Mouse (Mus musculus): ENCODE results near the gene Sh3bgrl. TPM values are rescaled to one million over a fixed set of nuclear protein-coding genes. Genes with fewer than 3 reads are reported as not detected.

Gene Sh3bgrl
- polyA plus RNA-seq, 1 experiment from 2014 or later = 184 TPM

DNA sequence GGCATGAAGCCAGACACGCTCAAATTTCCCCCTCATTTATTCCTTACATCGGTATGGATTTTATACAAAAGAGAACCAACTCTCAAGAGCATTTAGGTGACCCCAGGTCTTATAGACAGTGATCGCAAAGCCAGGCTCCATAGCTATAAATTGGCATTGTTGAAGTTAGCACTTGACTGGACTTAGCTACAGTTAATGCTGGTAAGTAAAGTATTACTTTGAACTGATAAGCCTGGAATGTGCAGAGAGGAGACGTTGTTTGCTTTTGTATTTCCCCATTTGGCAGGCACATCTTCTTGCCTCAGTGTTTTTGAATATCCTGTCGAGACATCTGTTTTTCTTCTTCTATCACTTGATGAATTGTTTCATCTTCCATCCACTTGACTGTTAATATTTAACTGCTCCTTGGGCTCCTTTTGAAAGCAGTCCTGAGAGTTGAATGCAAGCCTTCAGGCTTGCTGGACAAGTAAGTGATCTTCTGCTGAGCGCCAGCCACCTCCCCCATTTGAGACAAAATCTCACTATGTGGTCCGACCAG lies 32.5 kb downstream of the Sh3bgrl start:
- 60% methylated on average over 7 of the region's 7 CpGs for WGBS
- Histone ChIP-seq H3K4me3 (replicated peaks; ENCODE audit: low read length) (no peak overlapping the region), H3K27ac (no peak overlapping the region), H3K36me3 (replicated peaks; ENCODE audit: control insufficient read depth, insufficient read depth) (no peaks in the 10 kb centered on the region), H3K9ac (no peak overlapping the region), H3K4me2 (replicated peaks) (no peak overlapping the region), H3K4me1 (replicated peaks; ENCODE audit: control insufficient read depth, insufficient read depth, low read length) (no peaks in the 10 kb centered on the region), H3K9me3 (ENCODE audit: control insufficient read depth, low read length) (no peaks in the 10 kb centered on the region), H3K27me3 (ENCODE audit: control insufficient read depth, insufficient read depth, low read length) (no peaks in the 10 kb centered on the region)
- ATAC-seq (ENCODE audit: low FRiP score) = no peak
- no peak for DNase-seq (ENCODE audit: low spot score)

DNA sequence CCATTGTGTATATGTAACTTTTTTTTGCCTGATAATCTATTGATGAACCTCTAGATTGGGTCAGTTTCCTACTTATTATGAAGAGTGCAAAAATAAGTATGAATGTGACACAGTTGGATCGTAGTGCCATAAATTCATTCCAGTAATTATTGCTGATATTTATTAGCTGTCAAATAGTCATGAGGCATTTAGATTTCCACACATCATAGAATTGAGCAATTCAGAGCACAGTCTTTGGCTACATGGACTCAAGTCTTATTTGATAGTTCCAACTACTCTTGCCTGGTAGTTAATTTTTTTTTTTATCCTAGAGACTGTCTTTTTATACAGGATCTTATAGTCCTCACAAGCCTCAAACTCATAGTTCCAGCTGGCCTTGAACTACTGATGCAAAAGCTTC lies 34.9 kb downstream of the Sh3bgrl start:
- H3K27ac ChIP-seq = no peak overlapping the region
- H3K4me2 ChIP-seq (replicated peaks) = no peak overlapping the region
- no peak overlapping the region for H3K9ac ChIP-seq
- 84% methylated on average over 1 of the region's 1 CpGs for WGBS
- no peak overlapping the region for H3K4me3 ChIP-seq (replicated peaks; ENCODE audit: low read length)
- H3K4me1 ChIP-seq (replicated peaks; ENCODE audit: control insufficient read depth, insufficient read depth, low read length) = no peaks in the 10 kb centered on the region; the same call in 1 of the 2 replicates
- no peaks in the 10 kb centered on the region for H3K27me3 ChIP-seq (ENCODE audit: control insufficient read depth, insufficient read depth, low read length)
- no peaks in the 10 kb centered on the region for H3K9me3 ChIP-seq (ENCODE audit: control insufficient read depth, low read length)
- DNase-seq (ENCODE audit: low spot score) (no peak), ATAC-seq (ENCODE audit: low FRiP score) (no peak)
- H3K36me3 ChIP-seq (replicated peaks; ENCODE audit: control insufficient read depth, insufficient read depth) = no peaks in the 10 kb centered on the region

DNA sequence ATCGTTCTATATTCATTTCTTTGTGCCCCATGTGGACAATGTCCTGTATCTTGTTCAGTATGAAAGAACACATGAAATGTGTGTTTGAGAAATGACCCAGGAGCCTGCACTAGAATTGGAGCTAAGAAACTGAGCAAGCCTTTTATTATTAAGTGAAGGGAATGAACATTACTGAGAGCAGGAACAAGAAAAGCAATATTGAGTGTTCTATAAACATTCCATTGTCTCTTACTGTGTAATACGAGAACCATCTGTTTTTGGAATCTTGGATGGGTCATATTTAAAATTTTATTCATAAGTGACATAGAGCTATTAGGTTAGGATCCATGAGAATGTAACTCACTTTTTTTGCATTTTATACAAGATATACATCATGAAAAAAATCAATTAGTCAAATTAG lies 36.7 kb downstream of the Sh3bgrl start:
- WGBS = 72% methylated on average over 2 of the region's 2 CpGs
- ATAC-seq (ENCODE audit: low FRiP score) = no peak

DNA sequence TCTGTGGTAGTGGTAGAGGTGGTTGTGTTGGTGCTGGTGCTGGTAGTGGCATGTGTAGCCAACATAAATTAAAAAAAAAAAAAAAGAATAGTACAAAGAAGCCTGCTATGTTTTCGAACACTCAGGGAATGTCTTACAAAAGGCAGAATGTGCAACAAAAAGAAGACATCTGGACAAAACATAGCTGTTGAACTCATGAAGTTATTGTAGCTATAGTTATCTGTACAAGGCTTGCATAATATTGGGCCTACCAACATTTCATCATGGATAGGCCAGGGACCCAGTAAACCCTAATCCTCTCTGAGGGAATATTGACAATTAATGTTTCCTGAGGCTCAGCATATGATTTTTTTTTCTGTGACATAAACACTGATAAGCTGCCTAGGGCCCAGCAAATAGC lies 37.3 kb downstream of the Sh3bgrl start:
- WGBS = 93% methylated on average over 1 of the region's 1 CpGs
- Histone ChIP-seq H3K9ac (no peak overlapping the region), H3K36me3 (replicated peaks; ENCODE audit: control insufficient read depth, insufficient read depth) (no peaks in the 10 kb centered on the region), H3K4me3 (replicated peaks; ENCODE audit: low read length) (no peak overlapping the region), H3K27ac (no peak overlapping the region), H3K4me1 (replicated peaks; ENCODE audit: control insufficient read depth, insufficient read depth, low read length) (no peaks in the 10 kb centered on the region; the same call in 1 of the 2 replicates), H3K4me2 (replicated peaks) (no peak overlapping the region), H3K27me3 (ENCODE audit: control insufficient read depth, insufficient read depth, low read length) (no peaks in the 10 kb centered on the region), H3K9me3 (ENCODE audit: control insufficient read depth, low read length) (no peaks in the 10 kb centered on the region)
- no peak for ATAC-seq (ENCODE audit: low FRiP score)
- no peak for DNase-seq (ENCODE audit: low spot score)

More for the DNA sequence above, 36.7 kb downstream of the Sh3bgrl start:
- Histone ChIP-seq H3K36me3 (replicated peaks; ENCODE audit: control insufficient read depth, insufficient read depth) (no peaks in the 10 kb centered on the region), H3K4me2 (replicated peaks) (no peak overlapping the region), H3K4me1 (replicated peaks; ENCODE audit: control insufficient read depth, insufficient read depth, low read length) (no peaks in the 10 kb centered on the region; the same call in 1 of the 2 replicates), H3K27ac (no peak overlapping the region), H3K9ac (no peak overlapping the region), H3K4me3 (replicated peaks; ENCODE audit: low read length) (no peak overlapping the region), H3K27me3 (ENCODE audit: control insufficient read depth, insufficient read depth, low read length) (no peaks in the 10 kb centered on the region), H3K9me3 (ENCODE audit: control insufficient read depth, low read length) (no peaks in the 10 kb centered on the region)
- DNase-seq (ENCODE audit: low spot score) = no peak

DNA sequence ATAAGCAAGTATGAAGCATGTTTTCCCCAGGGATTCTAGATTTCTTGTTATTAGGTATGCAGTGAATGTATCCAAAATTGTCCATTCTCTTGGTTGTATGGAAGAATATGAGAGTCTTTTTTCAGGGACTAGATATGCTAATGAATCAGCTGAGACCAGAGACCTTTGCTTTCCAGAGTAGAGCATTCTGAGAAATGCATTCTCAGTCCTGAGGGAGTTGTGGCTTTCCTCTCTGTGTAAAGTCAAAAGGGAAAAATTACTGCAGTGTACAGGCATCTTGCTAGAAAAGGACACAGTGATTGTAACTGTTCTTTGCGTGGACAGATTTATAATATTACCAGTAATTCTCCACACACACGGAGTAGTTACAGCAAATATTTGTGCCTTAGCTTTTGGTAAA lies 38.3 kb downstream of the Sh3bgrl start:
- no peak overlapping the region for H3K4me2 ChIP-seq (replicated peaks)
- H3K9me3 ChIP-seq (ENCODE audit: control insufficient read depth, low read length) = no peaks in the 10 kb centered on the region
- H3K36me3 ChIP-seq (replicated peaks; ENCODE audit: control insufficient read depth, insufficient read depth) = no peaks in the 10 kb centered on the region
- no peaks in the 10 kb centered on the region; the same call in 1 of the 2 replicates for H3K4me1 ChIP-seq (replicated peaks; ENCODE audit: control insufficient read depth, insufficient read depth, low read length)
- H3K4me3 ChIP-seq (replicated peaks; ENCODE audit: low read length) = no peak overlapping the region
- no peak overlapping the region for H3K27ac ChIP-seq
- DNase-seq (ENCODE audit: low spot score) (no peak), ATAC-seq (ENCODE audit: low FRiP score) (no peak)
- no peak overlapping the region for H3K9ac ChIP-seq
- WGBS = 69% methylated on average over 2 of the region's 2 CpGs
- H3K27me3 ChIP-seq (ENCODE audit: control insufficient read depth, insufficient read depth, low read length) = no peaks in the 10 kb centered on the region

DNA sequence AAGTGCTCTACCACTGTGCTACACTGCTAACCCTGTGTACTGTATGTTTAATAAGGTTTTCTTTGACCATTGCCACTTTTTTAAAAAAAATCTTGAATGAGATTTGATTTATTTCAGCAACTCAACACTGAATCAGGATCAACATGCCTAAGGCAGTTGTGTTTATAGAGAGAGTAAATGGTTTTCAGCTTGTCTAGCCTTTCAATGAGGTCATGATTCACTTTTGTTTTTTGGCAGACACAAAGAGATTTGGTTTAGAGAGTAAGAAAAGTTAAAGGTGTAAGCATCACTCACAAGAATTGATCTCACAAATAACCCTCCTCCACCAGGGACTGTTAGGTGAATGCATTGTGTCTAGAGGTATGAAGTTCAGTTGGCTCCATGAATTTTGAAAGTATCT lies 41.1 kb downstream of the Sh3bgrl start:
- H3K27me3 ChIP-seq (ENCODE audit: control insufficient read depth, insufficient read depth, low read length) = no peaks in the 10 kb centered on the region
- DNase-seq (ENCODE audit: low spot score) = no peak
- H3K27ac ChIP-seq = no peak overlapping the region
- no peaks in the 10 kb centered on the region for H3K9me3 ChIP-seq (ENCODE audit: control insufficient read depth, low read length)
- no peak overlapping the region for H3K9ac ChIP-seq
- no peak overlapping the region for H3K4me3 ChIP-seq (replicated peaks; ENCODE audit: low read length)
- no peaks in the 10 kb centered on the region; the same call in 1 of the 2 replicates for H3K4me1 ChIP-seq (replicated peaks; ENCODE audit: control insufficient read depth, insufficient read depth, low read length)
- no peaks in the 10 kb centered on the region for H3K36me3 ChIP-seq (replicated peaks; ENCODE audit: control insufficient read depth, insufficient read depth)
- no peak overlapping the region for H3K4me2 ChIP-seq (replicated peaks)
- ATAC-seq (ENCODE audit: low FRiP score) = no peak

DNA sequence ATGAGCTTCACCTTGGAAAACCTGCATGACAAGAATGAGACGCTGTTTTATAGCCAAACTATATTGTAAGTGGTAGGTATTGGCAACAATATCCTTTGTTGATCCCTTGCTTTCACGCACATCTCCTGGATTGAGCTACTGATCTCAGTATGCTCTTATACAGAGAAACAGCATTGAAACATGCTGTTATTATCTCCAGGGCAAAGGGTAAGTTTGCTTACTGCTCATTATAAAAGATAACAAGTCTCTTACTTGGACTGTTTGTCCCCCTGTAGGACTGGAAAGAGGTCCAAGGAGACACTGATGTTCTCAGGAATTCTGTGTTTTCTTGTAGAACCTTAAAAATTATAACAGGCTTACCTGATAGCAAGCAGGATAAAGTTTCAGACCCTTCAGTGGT lies 41.7 kb downstream of the Sh3bgrl start:
- Histone ChIP-seq H3K36me3 (replicated peaks; ENCODE audit: control insufficient read depth, insufficient read depth) (no peaks in the 10 kb centered on the region), H3K27ac (no peak overlapping the region), H3K9ac (no peak overlapping the region), H3K4me2 (replicated peaks) (no peak overlapping the region), H3K4me1 (replicated peaks; ENCODE audit: control insufficient read depth, insufficient read depth, low read length) (no peaks in the 10 kb centered on the region; the same call in 1 of the 2 replicates), H3K4me3 (replicated peaks; ENCODE audit: low read length) (no peak overlapping the region), H3K27me3 (ENCODE audit: control insufficient read depth, insufficient read depth, low read length) (no peaks in the 10 kb centered on the region), H3K9me3 (ENCODE audit: control insufficient read depth, low read length) (no peaks in the 10 kb centered on the region)
- ATAC-seq (ENCODE audit: low FRiP score) (no peak), DNase-seq (ENCODE audit: low spot score) (no peak)
- 82% methylated on average over 2 of the region's 2 CpGs for WGBS

DNA sequence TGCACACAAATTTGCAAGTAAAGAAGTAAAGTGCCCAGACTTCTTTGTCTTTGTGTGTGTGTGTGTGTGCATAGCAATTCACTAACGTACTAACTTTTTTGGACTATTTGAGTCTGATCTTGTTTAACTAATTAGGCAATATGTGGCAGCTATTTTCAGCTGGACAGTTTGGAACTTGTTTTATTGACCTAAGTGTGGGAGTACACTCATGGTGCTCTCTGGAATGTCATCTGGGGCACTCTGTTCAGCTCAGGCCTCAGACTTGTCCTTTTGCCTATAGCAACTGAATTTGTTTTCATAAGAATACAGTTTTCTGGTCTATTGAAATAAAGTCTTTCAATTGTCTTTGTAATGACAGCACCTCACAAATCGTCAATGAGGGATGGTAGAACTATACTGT lies 42.1 kb downstream of the Sh3bgrl start:
- no peak for ATAC-seq (ENCODE audit: low FRiP score)
- H3K36me3 ChIP-seq (replicated peaks; ENCODE audit: control insufficient read depth, insufficient read depth) = no peaks in the 10 kb centered on the region
- no peaks in the 10 kb centered on the region for H3K9me3 ChIP-seq (ENCODE audit: control insufficient read depth, low read length)

DNA sequence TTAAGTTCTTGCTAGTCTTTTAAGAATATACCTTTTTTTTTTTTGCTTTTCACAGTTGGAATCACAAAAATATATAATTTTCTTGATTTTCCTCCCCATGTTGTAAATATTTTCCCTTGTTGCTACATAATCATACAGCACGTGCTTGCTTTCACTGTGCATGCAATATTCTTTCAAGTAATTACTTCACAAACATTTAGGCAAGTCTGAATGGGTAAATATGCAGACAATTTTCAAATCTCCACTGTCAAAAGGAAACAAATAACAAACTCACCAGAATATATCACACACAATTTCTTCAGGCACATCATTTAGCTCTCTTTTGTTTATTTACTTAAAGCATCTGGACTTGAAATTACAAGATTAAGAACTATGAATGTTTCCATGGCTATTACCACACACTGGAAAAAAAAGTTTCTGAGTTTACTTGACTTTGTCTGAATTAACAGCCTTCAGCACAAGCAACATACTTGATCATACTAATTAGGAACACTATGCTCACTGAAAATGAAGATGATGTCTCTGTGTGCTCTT lies 46.2 kb downstream of the Sh3bgrl start:
- Histone ChIP-seq H3K36me3 (replicated peaks; ENCODE audit: control insufficient read depth, insufficient read depth) (no peaks in the 10 kb centered on the region), H3K4me2 (replicated peaks) (no peak overlapping the region), H3K4me1 (replicated peaks; ENCODE audit: control insufficient read depth, insufficient read depth, low read length) (no peaks in the 10 kb centered on the region), H3K9me3 (ENCODE audit: control insufficient read depth, low read length) (no peaks in the 10 kb centered on the region), H3K4me3 (replicated peaks; ENCODE audit: low read length) (no peak overlapping the region), H3K9ac (no peak overlapping the region), H3K27me3 (ENCODE audit: control insufficient read depth, insufficient read depth, low read length) (no peaks in the 10 kb centered on the region), H3K27ac (no peak overlapping the region)
- DNase-seq (ENCODE audit: low spot score) (no peak), ATAC-seq (ENCODE audit: low FRiP score) (no peak)
- WGBS = 75% methylated on average over 1 of the region's 1 CpGs

More for the DNA sequence above, 42.1 kb downstream of the Sh3bgrl start:
- H3K9ac ChIP-seq = no peak overlapping the region
- DNase-seq (ENCODE audit: low spot score) = no peak
- 78% methylated on average over 2 of the region's 2 CpGs for WGBS
- no peaks in the 10 kb centered on the region for H3K27me3 ChIP-seq (ENCODE audit: control insufficient read depth, insufficient read depth, low read length)
- no peak overlapping the region for H3K4me3 ChIP-seq (replicated peaks; ENCODE audit: low read length)
- H3K27ac ChIP-seq = no peak overlapping the region
- H3K4me1 ChIP-seq (replicated peaks; ENCODE audit: control insufficient read depth, insufficient read depth, low read length) = no peaks in the 10 kb centered on the region; the same call in 1 of the 2 replicates
- H3K4me2 ChIP-seq (replicated peaks) = no peak overlapping the region

DNA sequence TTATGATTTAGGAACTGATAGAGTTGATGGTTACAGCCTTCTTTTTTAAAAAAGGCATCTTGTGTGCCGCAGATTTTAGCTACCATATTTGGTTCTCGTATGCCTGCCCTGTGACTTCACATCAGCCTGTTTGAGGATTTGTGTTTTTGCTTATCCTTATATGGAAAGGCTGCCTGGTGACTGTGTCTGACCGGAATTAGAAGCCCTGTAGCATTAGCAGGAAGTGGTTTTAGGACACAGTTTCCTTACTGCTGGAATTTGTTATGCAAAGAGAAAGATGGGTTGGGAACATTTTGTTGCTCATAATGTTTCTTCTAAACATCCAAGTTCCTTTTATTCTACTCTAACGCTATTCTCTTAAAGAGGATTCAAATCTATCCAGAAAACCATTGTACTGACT lies 47.1 kb downstream of the Sh3bgrl start:
- no peak overlapping the region for H3K9ac ChIP-seq
- WGBS = 83% methylated on average over 4 of the region's 4 CpGs
- H3K9me3 ChIP-seq (ENCODE audit: control insufficient read depth, low read length) = no peaks in the 10 kb centered on the region
- H3K36me3 ChIP-seq (replicated peaks; ENCODE audit: control insufficient read depth, insufficient read depth) = no peaks in the 10 kb centered on the region
- ATAC-seq (ENCODE audit: low FRiP score) (no peak), DNase-seq (ENCODE audit: low spot score) (no peak)
- H3K4me2 ChIP-seq (replicated peaks) = no peak overlapping the region
- H3K4me3 ChIP-seq (replicated peaks; ENCODE audit: low read length) = no peak overlapping the region
- no peaks in the 10 kb centered on the region for H3K27me3 ChIP-seq (ENCODE audit: control insufficient read depth, insufficient read depth, low read length)
- no peaks in the 10 kb centered on the region for H3K4me1 ChIP-seq (replicated peaks; ENCODE audit: control insufficient read depth, insufficient read depth, low read length)
- H3K27ac ChIP-seq = no peak overlapping the region

All from hindbrain, embryonic 14.5 days (tissue).